Mouse (Mus musculus): ENCODE results near the gene Bean1.

GRCm38 (mm10) chr8:104191496-104191895 is 21.3 kb downstream of the Bean1 start:
- TF ChIP-seq POLR2A (IDR thresholded peaks at IDR 0.05; ENCODE audit: borderline replicate concordance, insufficient read depth, low read length), result no peak
- no peak for TF ChIP-seq CTCF (IDR thresholded peaks at IDR 0.05; ENCODE audit: borderline replicate concordance, insufficient read depth, low read depth, low read length)

All from cerebellum, adult 2 months (tissue).